Mouse (Mus musculus) spleen, adult 2 months (tissue): Measurements from ENCODE around the gene Vps26c.

ENCODE experiments used
- CTCF ChIP-seq: fragments of 200-500 bp; IDR thresholded peaks from 2 replicates; pipeline ENCODE4 v1.5.1; 2011; ENCODE audit warnings: mild to moderate bottlenecking, inconsistent platforms; ENCODE audit not compliant: insufficient read depth, insufficient read length, insufficient replicate concordance; ENCODE audit errors: extremely low read depth
- POLR2A ChIP-seq: fragments of 200-500 bp; IDR thresholded peaks from 2 replicates; pipeline ENCODE4 v1.6.1; 2011; ENCODE audit warnings: low read depth, low read length, inconsistent platforms

GRCm38 (mm10) chr16:94537159-94537527 lies 10.5 kb upstream of the Vps26c start:
- no peak for TF ChIP-seq POLR2A
- no peak for TF ChIP-seq CTCF
